Mouse (Mus musculus) CH12.LX (cell line): ENCODE measurements around the gene Adam11.

ENCODE experiments used
- BHLHE40 ChIP-seq: IDR thresholded peaks from 2 replicates; pipeline ENCODE4 v1.6.1; 2011; ENCODE audit warnings: mild to moderate bottlenecking, low read depth, low read length, improper control_type of control experiment
- CHD2 ChIP-seq: IDR thresholded peaks from 2 replicates; pipeline ENCODE4 v1.6.1; 2011; ENCODE audit warnings: low read length, improper control_type of control experiment
- CTCF ChIP-seq, 2 experiments: IDR thresholded peaks in 1 of 2; conservative IDR thresholded peaks in 1 of 2; 2 replicates each; pipeline ENCODE4 v1.5.1; 2011 to 2012; ENCODE audit warnings: low read depth in 2 of 2, low read length in 2 of 2, improper control_type of control experiment in 1 of 2, inconsistent platforms in 1 of 2, mild to moderate bottlenecking in 1 of 2, moderate library complexity in 1 of 2
- ELF1 ChIP-seq: IDR thresholded peaks from 2 replicates; pipeline ENCODE4 v1.6.1; 2014; ENCODE audit warnings: low read depth, mild to moderate bottlenecking, inconsistent platforms, low read length, improper control_type of control experiment
- EP300 ChIP-seq: IDR thresholded peaks from 2 replicates; pipeline ENCODE4 v1.6.1; 2011; ENCODE audit warnings: low read length, improper control_type of control experiment
- JUND ChIP-seq: conservative IDR thresholded peaks from 2 replicates; pipeline ENCODE4 v1.6.1; 2011; ENCODE audit warnings: low read depth, low read length, improper control_type of control experiment
- MYC ChIP-seq: IDR thresholded peaks from 2 replicates; pipeline ENCODE4 v1.6.1; 2011; ENCODE audit warnings: low read depth, mild to moderate bottlenecking, improper control_type of control experiment, low read length
- NRF1 ChIP-seq: IDR thresholded peaks from 2 replicates; pipeline ENCODE4 v1.6.1; 2014; ENCODE audit warnings: low read depth, mild to moderate bottlenecking, inconsistent platforms, low read length, improper control_type of control experiment, moderate library complexity
- POLR2A ChIP-seq: IDR thresholded peaks from 2 replicates; pipeline ENCODE4 v1.6.1; 2011; ENCODE audit warnings: low read depth, mild to moderate bottlenecking, improper control_type of control experiment, low read length
- TCF12 ChIP-seq: IDR thresholded peaks from 2 replicates; pipeline ENCODE4 v1.6.1; 2014; ENCODE audit warnings: low read depth, mild to moderate bottlenecking, inconsistent platforms, low read length, improper control_type of control experiment
- USF1 ChIP-seq: IDR thresholded peaks from 2 replicates; pipeline ENCODE4 v1.6.1; 2014; ENCODE audit warnings: low read depth, mild to moderate bottlenecking, inconsistent platforms, low read length, improper control_type of control experiment
- USF2 ChIP-seq: conservative IDR thresholded peaks from 2 replicates; pipeline ENCODE4 v1.6.1; 2011; ENCODE audit warnings: low read depth, low read length, improper control_type of control experiment
- ZKSCAN1 ChIP-seq: IDR thresholded peaks from 2 replicates; pipeline ENCODE4 v1.6.1; 2012; ENCODE audit warnings: low read depth, inconsistent platforms, low read length, improper control_type of control experiment, borderline replicate concordance
- ZNF384 ChIP-seq: IDR thresholded peaks from 2 replicates; pipeline ENCODE4 v1.6.1; 2012; ENCODE audit warnings: low read depth, low read length, improper control_type of control experiment, inconsistent platforms

DNA sequence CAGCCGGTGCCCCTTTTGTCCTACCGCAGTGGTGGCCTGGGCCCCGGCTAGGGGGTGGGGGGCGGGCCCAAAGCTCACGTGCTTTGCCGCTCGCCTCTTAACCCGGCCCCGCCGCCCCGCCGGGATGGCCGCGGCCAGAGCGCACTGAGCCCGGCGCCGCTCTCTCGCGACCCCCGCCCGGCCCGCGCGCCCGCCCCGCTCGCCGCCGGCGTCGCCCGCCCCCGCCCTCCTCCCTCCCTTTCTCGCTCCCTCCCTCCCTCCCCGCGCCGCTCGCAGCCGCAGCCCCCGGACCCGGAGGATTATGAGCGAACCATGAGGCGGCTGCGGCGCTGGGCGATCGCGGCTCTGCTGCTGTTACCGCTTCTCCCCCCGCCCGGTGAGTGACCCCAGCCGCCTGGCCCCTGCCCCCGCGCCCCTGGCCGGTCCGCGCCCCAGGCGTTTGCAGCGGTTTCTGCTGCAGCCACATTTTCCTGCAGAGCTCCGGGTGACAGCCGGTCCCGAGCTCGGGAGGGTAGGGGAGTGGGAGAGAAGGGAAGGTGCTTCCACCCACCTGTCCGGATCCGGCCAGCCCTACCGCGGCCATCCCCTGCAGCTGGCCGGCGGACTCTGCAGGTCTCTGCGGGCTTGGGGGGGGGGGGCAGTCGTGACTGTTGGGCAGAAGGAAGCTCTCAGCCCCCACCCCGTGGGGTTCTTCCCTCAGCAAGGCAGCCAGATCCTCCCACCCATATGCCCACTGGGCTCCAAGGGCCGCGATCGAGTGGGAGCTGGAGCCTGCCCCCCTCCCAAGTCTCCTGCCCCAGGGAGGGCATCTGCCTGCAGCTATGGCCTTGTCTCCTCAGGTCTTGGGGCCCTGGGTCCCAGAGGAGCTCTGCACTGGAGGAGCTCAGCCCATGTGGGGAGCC, at the start of gene Adam11:
- TF ChIP-seq ZNF384 (no peak), POLR2A (no peak), CTCF (conservative IDR thresholded peaks at IDR 0.05 in 1 of 2, IDR thresholded peaks at IDR 0.05 in 1 of 2; ENCODE audit: low read depth in 2 of 2, low read length in 2 of 2) (no peak), USF2 (no peak), EP300 (no peak), CHD2 (no peak), ZKSCAN1 (no peak), MYC (no peak), BHLHE40 (no peak), USF1 (no peak), JUND (no peak), ELF1 (no peak), TCF12 (no peak), NRF1 (no peak)
